Mouse (Mus musculus) bone marrow, adult 2 months (tissue): ENCODE measurements around the gene Cela1. TPM values are rescaled to one million over a fixed set of nuclear protein-coding genes. Genes with fewer than 3 reads are reported as not detected.

ENCODE experiments used
- H3K27ac ChIP-seq: fragments of 200-500 bp; 2 replicates; pipeline ENCODE4 v1.5.1; 2012; ENCODE audit warnings: low read depth, mild to moderate bottlenecking, control low read depth, inconsistent platforms, low read length; ENCODE audit not compliant: control insufficient read depth, poor library complexity, insufficient read depth
- H3K4me1 ChIP-seq: fragments of 200-500 bp; 2 replicates; pipeline ENCODE4 v1.6.1; 2011; ENCODE audit warnings: low read length; ENCODE audit not compliant: control insufficient read depth, insufficient read depth
- H3K4me3 ChIP-seq: fragments of 200-500 bp; replicated peaks from 2 replicates; pipeline ENCODE3; 2011; ENCODE audit warnings: mild to moderate bottlenecking, low read depth, low read length, control low read depth; ENCODE audit not compliant: control insufficient read depth
- CTCF ChIP-seq: fragments of 200-500 bp; IDR thresholded peaks from 2 replicates; pipeline ENCODE4 v1.5.1; 2011; ENCODE audit warnings: low read length, control low read depth; ENCODE audit not compliant: control insufficient read depth, insufficient read depth
- POLR2A ChIP-seq: fragments of 200-500 bp; IDR thresholded peaks from 2 replicates; pipeline ENCODE4 v1.6.1; 2011; ENCODE audit warnings: low read depth, mild to moderate bottlenecking, control low read depth, low read length, borderline replicate concordance; ENCODE audit not compliant: control insufficient read depth
- WGBS: fragments of 180-500 bp; shearing (Covaris S2); methylation state at CpG from one replicate; pipeline ENCODE4 v1.1.7; 2018; 5-methylcytosine and 5-hydroxymethylcytosine counted together
- polyA plus RNA-seq: library from polyadenylated mRNA; stranded (reverse); fragments of >200 nt; gene quantifications from 2 replicates; pipeline ENCODE4 v1.2.4, GENCODE M21; 2011; ENCODE audit warnings: low replicate concordance; ENCODE audit not compliant: missing spikeins, insufficient read depth, insufficient read length

The Cela1 gene
- polyA plus RNA-seq, 1 experiment = 57.2 TPM

DNA sequence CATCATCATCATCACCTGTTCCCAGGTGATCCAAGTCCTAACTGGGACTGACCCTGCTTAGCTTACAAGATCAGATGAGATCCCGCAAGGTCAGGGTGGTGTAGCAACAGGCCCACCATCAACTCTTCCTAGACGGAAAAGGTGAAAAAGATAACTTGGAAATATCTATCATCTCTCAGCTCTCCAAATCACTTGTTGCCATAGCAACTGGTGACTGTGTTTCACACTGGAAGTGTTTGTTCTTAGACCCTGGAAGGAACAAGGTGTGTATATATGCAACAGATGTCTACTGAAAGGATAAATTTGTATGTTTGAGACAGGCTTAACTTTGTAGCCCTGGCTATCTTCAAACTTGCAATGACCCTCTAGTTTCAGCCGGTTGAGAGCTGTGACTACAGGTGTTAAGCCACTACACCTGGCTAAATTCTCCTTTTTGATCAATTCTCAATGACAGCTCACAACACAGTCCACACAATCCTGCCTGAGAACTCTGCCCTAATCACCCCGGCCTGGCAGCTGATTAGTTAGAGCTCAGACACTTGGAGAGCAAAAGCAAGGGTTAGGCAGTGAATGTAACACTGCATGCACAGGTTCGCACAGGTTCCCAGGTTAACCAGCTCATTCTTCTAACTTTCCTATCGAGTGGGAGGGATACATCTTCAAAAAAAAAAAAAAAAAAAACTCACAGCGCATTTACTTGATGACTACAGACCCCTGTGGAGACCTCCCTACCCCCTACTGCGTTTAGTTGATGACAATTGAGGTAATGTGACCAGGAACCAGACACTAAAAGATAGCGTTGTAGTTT, 22.1 kb downstream of the Cela1 start:
- TF ChIP-seq POLR2A (no peak), CTCF (no peak)
- WGBS = 19% methylated on average over 9 of the region's 9 CpGs
- H3K4me1 ChIP-seq = peaks cover 8% of the 10 kb centered on the region; the same call in 1 of the 2 replicates
- peak overlapping the region; percentile 85 for H3K27ac ChIP-seq
- peak overlapping the region; percentile 48 for H3K4me3 ChIP-seq

DNA sequence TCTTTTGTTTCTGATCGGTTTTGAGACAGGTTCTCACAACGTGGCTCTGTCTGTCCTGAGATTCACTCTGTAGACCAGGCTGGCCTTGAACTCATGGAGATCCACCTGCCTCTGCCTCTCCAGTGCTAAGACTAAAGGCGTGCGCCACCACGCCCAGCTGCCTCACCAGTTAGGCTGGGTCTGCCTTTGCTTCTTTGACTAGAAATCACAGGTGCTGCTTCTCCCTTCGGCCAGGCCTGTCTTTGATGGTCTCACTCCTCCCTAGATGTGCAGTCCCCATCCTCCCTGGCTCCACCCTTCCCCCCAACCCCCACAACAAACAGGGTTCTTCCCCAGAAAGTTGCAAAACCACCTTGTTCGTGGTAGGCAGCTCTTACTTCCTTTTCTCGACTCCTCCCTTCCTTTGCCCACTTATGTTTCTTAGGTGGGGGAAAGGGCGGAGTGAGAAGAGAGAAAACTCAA, 22.9 kb downstream of the Cela1 start:
- no peak for TF ChIP-seq CTCF
- peak overlapping the region; percentile 11 for H3K4me3 ChIP-seq
- 21% methylated on average over 9 of the region's 9 CpGs for WGBS
- H3K27ac ChIP-seq = peak overlapping the region; percentile 85
- peaks cover 8% of the 10 kb centered on the region; the same call in 1 of the 2 replicates for H3K4me1 ChIP-seq

DNA sequence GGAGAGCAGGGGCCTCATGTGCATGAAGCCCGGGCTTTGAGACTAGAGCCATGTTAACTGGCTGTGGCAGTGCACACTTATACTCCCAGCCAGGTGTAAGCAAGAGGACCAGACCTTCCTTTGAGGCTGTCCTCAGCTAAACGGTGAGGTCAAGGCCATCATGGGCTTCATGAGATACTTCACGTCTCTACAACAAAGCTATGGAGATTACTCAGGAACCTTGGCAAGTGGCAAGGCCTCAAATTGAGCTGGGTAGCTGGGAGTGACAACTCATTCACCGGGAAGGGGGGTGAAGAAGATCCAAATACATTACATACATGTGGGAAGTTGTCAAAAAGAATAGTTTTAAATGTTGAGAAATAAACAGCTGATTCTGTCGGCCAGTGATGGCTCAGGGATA, 26.9 kb downstream of the Cela1 start:
- Histone ChIP-seq H3K27ac (no peak overlapping the region), H3K4me1 (peaks cover 5% of the 10 kb centered on the region; the same call in 1 of the 2 replicates), H3K4me3 (no peak overlapping the region)
- TF ChIP-seq CTCF = no peak
- no peak for TF ChIP-seq POLR2A
- WGBS = 80% methylated on average over 5 of the region's 5 CpGs

DNA sequence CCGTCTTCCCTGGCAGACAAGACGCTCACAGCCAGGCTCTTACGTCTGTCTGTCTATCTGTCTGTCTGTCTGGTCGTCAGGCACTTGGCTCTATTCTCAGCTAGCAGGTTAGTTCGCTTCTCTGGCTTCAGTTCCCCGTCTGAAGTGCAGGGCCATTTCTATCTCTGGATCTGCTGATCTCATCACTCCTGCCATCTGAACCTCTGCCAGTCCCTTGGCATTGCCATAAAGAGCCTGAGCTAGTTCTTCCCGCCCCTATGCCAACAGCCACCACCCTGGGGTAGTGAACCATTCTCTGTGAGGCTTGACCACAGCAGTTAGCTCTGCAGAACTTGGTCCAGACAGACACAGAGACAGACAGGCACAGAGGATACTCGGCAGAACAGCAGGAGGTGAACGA, 27.4 kb downstream of the Cela1 start:
- WGBS = 66% methylated on average over 9 of the region's 9 CpGs

DNA sequence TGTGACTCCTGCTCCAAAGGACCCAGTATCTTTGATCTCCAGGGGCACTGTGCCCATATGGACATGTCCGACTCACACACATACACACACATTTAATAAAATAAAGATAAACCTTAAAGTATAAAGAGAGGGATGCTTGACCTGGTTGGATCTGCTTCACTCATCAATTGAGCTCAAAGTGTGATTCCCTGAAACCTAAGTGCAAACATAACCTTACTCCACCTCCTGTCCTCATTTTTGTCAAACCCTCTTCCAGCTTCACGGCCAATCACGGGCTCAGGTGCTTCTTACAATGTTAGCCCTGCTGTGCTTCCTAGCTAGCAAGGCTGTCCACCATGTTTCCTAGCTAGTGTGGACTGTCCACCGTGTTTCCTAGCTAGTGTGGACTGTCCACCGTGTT, 32.5 kb downstream of the Cela1 start:
- Histone ChIP-seq H3K4me1 (no peaks in the 10 kb centered on the region), H3K4me3 (no peak overlapping the region), H3K27ac (no peak overlapping the region)
- 83% methylated on average over 5 of the region's 5 CpGs for WGBS
- TF ChIP-seq CTCF (no peak), POLR2A (no peak)

More for the DNA sequence above, 27.4 kb downstream of the Cela1 start:
- TF ChIP-seq CTCF (no peak), POLR2A (no peak)
- Histone ChIP-seq H3K4me3 (no peak overlapping the region), H3K4me1 (peaks cover 5% of the 10 kb centered on the region; the same call in 1 of the 2 replicates), H3K27ac (no peak overlapping the region)

DNA sequence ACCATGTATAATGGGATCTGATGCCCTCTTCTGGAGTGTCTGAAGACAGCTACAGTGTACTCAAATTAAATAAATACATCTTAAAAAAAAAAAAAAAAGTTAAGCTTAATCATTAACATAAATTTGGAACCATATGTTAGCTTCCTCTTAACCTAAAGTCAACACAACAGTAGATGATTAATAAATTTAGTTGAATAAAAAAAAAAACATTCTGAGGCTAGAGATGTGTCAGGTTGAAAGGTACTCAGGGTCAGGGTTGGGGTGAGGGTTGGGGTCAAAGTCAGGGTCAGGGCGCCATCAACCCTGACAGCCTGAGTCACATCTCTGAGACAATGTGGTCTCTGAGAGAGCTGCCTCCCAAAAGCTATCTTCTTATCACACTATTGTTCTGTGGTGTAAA, 33.5 kb downstream of the Cela1 start:
- Histone ChIP-seq H3K27ac (no peak overlapping the region), H3K4me1 (no peaks in the 10 kb centered on the region), H3K4me3 (no peak overlapping the region)
- TF ChIP-seq POLR2A (no peak), CTCF (no peak)
- 86% methylated on average over 1 of the region's 1 CpGs for WGBS

DNA sequence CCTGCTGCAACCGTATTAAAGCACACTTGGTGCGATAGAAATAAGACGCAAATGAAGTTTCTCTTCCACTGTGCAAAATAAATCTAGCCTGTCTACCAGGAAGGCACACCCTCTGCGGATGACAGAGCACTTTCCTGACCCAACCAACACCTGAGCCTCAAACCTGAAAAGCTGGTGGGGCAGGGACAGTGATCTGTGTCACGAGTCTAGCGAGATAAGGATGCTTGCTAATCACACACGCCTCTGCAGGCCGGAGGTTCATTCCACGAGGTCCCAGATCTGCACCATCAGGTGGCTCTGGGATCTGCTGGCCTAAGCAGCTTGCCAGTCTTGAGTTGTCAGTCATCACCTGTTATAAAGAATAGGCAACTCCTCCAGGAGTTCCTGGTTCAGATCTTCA, 36.1 kb downstream of the Cela1 start:
- no peak overlapping the region for H3K4me3 ChIP-seq
- no peaks in the 10 kb centered on the region for H3K4me1 ChIP-seq
- no peak overlapping the region for H3K27ac ChIP-seq
- 68% methylated on average over 9 of the region's 9 CpGs for WGBS
- TF ChIP-seq POLR2A (no peak), CTCF (no peak)

DNA sequence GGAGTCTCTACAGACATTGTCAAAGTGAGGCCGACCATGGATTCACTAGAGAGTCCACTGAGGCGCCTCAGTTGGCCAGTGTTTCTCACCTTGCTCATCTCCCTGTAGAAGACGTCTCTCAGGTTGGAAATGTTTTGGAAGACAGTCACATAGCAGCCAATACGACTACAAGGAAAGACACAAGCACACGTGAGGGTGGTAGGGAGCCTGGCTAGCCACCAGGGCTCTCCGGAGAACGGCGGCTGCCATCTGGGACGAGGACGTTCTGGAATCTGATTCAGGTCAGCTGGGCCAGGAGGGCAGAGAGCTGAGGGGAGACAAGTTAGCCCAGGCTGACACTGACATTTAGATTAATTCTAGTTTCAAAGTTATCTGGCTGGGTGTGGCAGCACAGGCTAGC, 37.6 kb downstream of the Cela1 start:
- no peak overlapping the region for H3K4me3 ChIP-seq
- TF ChIP-seq CTCF = no peak
- no peak for TF ChIP-seq POLR2A
- 90% methylated on average over 10 of the region's 10 CpGs for WGBS
- no peaks in the 10 kb centered on the region for H3K4me1 ChIP-seq
- no peak overlapping the region for H3K27ac ChIP-seq
